Mouse (Mus musculus) testis, postnatal 14 days (tissue): ENCODE data around the gene 4930433I11Rik.
"Not testable (repeated sequence)": the region's sequence is repeated elsewhere in the genome, so short reads cannot be mapped to it uniquely, and the experiment has no call there.

ENCODE experiments used
- DNase-seq: peaks from one replicate; pipeline ENCODE4 v3.0.0; 2021; ENCODE audit warnings: low spot score

4930433I11Rik gene

DNA sequence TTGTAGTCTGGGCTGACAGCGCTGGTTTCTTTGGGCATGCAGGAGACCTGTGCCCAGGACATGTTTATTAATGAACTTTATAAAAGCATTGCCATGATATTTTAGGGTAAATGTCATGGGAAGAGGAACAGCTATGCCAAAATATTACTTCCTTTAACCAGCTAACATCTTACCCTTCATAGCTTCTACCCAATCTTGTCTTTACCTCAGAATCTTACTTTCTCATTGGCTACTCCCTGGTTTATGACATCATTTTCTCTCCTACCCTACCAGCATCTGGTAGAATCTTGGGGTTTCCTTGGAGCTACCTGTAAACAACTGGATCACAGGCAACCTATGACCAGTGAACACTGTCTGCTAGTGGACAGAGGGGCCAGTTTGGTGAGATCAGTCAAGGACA is at the start of gene 4930433I11Rik:
4930433I11Rik (plus strand) TSS at position 301 of the 400 bp plus-strand sequence.
- DNase-seq: no peak

DNA sequence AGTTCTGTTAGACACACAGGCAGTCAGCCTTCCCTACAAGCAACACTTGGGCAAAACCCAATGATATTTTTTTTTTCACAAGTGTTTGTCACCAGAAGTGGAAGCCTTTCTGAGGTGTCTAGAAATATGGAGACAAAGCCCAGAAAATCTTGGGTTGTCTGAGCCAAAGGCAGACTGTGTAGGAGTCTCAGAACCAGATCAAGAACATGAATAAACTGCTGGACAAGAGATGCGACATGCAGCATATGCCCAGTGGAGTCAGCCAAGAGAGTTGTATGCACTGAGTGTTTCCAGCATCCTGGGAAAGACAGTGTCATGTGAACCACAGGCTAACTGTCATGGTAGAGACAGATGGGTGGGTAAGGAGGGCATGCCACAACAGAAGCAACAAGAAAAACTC is 48.0 kb upstream of the 4930433I11Rik start:
- no peak for DNase-seq

DNA sequence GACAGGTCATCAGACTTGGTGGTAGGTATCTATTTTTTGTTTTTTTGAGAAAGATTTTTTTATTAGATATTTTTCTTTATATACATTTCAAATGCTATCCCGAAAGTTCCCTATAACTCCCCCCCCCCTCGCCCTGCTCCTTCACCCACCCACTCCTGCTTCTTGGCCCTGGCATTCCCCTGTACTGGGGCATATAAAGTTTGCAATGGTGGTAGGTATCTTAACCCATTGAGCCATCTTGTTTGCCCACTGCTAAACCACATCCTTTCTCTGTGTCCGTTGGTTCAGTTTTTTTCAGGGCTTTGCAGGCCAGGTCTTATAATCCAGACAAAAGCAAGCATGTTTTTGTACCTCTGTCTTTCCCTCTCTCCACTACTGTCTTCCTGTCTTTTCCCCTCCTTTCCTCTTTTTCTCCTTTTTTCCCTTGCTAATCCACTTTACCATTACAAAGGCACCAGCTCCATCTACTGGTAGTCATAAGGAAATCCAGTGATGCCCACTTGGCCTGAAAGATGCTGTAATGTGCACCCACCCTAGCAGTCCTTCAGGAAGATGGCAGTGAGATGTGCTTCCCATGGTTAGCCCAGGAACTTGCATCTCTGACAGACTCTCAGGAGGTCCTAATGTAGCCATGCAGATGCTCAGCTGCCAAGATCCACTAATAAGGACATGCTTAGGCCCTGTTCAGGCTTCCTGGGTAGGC is 45.0 kb upstream of the 4930433I11Rik start:
- no peak for DNase-seq

DNA sequence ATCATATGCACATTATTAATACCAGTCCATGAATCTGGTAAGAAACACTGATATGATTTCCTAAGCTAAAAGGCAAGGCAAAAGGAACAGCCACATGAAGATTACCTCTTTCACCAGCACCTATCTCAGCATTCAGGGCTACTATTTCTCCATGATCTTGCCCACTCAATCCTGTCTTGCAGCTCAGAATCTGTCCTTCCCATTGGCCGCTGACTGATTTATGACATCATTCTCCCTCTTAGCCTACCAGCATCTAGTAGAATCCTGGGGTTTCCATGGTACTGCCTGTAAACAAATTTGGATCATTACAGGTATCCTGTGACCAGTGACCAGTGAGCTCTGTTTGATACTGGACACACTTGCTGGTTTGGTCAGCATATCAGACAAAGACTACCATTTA is 45.1 kb downstream of the 4930433I11Rik start, which contains the start of gene Gm4884:
Gm4884 (plus strand) TSS at position 301 of the 400 bp plus-strand sequence.
- not testable (repeated sequence) for DNase-seq

DNA sequence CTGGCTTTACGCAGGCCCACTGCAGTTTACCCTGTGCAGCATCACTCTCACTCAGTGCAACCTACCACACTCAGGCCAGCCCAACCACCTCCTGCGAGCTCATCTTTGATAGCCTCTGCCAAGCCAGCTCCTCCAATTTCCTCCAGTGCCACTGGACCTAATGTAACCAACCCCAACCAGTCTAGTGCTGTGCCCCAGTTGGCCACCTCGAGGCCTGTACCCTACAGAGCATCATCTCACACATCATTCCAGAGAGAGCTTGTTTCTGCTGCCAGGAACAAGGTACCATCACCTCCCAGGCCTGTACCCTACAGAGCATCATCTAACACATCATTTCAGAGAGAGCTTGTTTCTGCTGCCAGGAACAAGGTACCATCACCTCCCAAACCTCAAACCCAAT is 56.7 kb downstream of the 4930433I11Rik start:
- DNase-seq: not testable (repeated sequence)
